Mouse (Mus musculus): ENCODE measurements at regions not wholly inside any gene's neighbourhood (a gene's known extent, or its start where the extent isn't known, plus 50 kb on each side); places are given as distances from the start of the nearest gene placed in this dataset.

GRCm38 (mm10) chrX:167115096-167115495, 94.0 kb downstream of the Tmsb4x start:
- no peak for TF ChIP-seq CTCF (IDR thresholded peaks at IDR 0.05; ENCODE audit: low read depth, low read length)
- no peak for TF ChIP-seq POLR2A (IDR thresholded peaks at IDR 0.05; ENCODE audit: insufficient read depth, low read length)
